Mouse (Mus musculus) ovary, adult 18-20 months (tissue): ENCODE data around the gene Zscan4d.
"Not testable (repeated sequence)": the region's sequence is repeated elsewhere in the genome, so short reads cannot be mapped to it uniquely, and the experiment has no call there.

Source experiments
- DNase-seq: peaks from one replicate; pipeline ENCODE4 v3.0.0; 2022; ENCODE audit warnings: low spot score, mixed read lengths

The Zscan4d gene

GRCm38 (mm10) chr7:11166059-11166458 lies at the start of gene Zscan4d:
Gene Zscan4d (minus strand): TSS chr7:11166159.
- not testable (repeated sequence) for DNase-seq

- not testable (repeated sequence) for DNase-seq
Measured at GRCm38 (mm10) chr7:11158036-11158435, 7.9 kb downstream of the Zscan4d start.
